Mouse (Mus musculus) small intestine, adult 2 months (tissue): ENCODE measurements around the gene Gm13119.
"Not testable (repeated sequence)": the region's sequence is repeated elsewhere in the genome, so short reads cannot be mapped to it uniquely, and the experiment has no call there.

ENCODE experiments used
- CTCF ChIP-seq: fragments of 200-500 bp; IDR thresholded peaks from 2 replicates; pipeline ENCODE4 v1.5.1; 2012; ENCODE audit warnings: low read depth, mild to moderate bottlenecking, control low read depth, inconsistent platforms, low read length, moderate library complexity, mixed read lengths; ENCODE audit not compliant: insufficient replicate concordance, insufficient read length; ENCODE audit errors: extremely low read depth
- POLR2A ChIP-seq: fragments of 200-500 bp; IDR thresholded peaks from 2 replicates; pipeline ENCODE4 v1.6.1; 2012; ENCODE audit warnings: low read depth, mild to moderate bottlenecking, control low read depth, inconsistent platforms, low read length, moderate library complexity

DNA sequence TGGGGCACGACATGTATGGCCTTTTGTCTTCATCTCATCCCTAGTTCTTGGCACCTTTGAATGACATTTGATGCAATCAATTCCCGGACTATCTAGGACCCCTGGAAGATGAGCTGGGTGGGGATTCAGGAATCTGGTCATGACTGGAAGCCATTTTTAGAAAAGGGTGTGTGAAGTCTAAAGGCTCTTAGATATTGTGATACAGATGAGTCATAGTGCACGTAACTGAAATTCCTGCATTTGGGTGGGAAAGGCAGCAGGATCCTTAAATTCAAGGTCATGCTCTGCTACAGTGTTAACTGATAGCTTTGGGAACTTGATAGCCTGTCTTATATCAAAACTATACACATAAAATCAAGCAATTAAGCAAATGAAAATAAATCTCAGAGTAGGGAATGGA, 21.9 kb upstream of the Gm13119 start:
- not testable (repeated sequence) for TF ChIP-seq CTCF, POLR2A
